Mouse (Mus musculus): ENCODE measurements at regions not wholly inside any gene's neighbourhood (a gene's known extent, or its start where the extent isn't known, plus 50 kb on each side); places are given as distances from the start of the nearest gene placed in this dataset.
A peak's percentile ranks its signal among the peaks of the same experiment; 100 is the strongest.

GRCm38 (mm10) chr4:29034406-29034805 lies 221.5 kb downstream of the Epha7 start:
- DNase-seq, result no peak

GRCm38 (mm10) chr4:29039993-29040392 lies 227.1 kb downstream of the Epha7 start:
- DNase-seq, result no peak

DNA sequence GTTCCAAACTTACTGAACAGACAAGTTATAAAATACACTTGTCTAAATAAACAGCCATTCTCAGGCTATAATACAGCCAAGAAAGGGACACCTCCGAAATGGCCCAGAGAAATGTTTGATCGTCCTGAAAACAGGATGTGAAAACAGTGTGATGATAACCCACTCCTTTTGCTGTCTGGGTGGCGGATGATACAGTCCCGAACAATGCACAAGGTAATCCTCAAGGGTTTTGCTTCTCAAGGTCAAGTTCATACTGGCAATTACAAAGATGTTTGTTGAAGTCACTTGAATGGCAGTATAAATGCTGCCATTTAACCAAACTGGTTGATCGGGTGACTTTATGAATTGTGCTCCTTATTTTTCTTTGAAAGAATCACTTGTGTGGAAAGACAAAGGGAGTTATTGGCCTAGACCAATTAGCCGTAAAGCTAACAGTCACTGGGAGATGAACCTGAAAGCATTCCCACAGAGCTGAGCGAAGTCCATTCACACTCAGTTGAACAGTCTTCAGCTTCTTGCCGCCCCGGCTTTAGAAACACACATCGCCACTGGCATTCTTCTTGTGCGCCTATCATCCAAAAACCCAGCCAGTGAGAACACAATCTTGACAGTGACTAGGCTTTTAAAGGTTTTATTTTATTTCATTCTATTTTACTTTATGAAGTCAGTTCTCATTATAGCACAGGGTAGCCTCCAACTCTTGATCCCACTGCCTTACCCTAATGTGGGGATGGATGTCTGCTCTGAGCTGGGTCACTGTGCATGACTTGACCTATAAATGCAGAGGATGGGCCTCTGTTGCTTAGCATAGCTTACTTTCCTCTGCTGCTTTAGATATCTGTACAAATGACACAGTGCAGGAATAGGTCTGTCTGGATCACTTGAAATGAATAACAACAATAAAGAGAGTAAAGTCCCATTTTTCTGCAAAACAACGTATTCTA lies 256.0 kb downstream of the Epha7 start:
- peak in 1 of 2 experiments; percentile 15 for DNase-seq

DNA sequence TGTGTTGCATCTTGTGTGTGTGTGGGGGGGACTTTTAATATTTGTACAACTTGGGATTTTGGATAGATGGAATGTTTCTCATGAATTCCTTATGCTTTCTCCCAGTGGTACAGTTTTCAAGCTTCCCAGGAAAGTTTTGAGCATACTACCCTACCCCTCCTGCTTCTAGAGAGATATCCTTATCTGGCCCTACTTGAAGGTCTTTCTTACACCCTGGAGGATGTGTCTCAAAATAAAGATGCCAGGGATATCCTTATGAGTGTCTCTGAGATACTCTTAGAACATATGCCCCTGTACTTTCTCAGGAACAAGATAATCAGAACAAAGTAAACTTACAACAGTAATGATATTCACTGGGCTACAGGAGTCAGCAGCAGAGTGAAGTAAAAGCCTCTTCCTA lies 261.3 kb downstream of the Epha7 start:
- no peak for DNase-seq

DNA sequence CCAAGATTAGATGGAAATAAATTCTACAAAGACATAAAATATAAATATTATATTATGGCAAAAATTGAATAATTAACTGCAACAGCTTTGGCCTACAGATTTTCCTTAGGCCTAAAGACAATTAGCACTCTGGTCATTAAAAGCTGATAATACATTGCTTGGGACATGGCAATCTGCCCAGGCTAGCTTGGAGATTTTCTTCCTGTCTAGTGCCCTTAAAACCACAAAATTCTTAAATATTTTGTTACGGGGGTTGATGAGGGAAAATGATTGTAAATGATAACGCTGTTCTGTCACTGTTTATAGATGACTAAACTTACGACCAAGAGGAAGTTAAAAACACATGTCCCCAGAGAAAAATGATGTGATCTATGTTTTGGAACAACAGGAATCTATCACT lies 261.9 kb downstream of the Epha7 start:
- DNase-seq, result peak in 1 of 2 experiments; percentile 32

GRCm38 (mm10) chr4:29076683-29077082 lies 263.8 kb downstream of the Epha7 start:
- DNase-seq, result no peak

- no peak for DNase-seq
Measured at GRCm38 (mm10) chr4:29078391-29078790, 265.5 kb downstream of the Epha7 start.

DNA sequence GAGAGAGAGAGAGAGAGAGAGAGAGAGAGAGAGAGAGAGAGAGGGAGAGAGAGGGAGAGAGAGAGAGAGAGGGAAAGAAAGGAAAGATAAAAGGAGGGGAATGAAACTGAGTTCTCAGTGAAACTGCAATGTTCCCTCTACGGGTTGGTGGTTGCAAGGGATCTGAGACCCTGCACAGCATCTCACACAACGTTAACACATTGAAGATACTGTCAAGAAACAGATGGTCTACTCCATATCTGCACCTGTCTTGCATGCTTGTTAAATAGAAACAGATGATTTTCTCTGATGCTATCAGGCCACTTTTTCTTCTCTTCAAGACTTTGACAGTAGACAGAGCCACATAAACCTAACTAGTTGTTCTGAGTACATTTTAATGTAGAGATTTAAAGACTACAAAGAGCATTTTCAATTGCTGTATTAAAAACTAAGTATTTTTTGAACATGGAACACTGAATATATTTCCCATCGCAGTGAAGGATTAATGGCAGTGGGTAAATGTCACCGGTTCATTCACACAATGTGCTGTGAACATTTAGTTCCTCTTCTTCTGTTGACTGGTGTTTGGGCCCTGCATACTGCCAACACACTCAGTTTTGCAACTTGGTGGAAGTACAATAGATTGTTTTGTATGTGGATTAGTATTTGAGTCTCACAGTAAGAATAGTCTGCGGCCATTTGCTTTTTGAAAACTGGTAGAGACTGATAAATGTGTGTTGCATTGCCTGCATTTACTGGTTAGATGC lies 270.8 kb downstream of the Epha7 start:
- DNase-seq, result no peak

DNA sequence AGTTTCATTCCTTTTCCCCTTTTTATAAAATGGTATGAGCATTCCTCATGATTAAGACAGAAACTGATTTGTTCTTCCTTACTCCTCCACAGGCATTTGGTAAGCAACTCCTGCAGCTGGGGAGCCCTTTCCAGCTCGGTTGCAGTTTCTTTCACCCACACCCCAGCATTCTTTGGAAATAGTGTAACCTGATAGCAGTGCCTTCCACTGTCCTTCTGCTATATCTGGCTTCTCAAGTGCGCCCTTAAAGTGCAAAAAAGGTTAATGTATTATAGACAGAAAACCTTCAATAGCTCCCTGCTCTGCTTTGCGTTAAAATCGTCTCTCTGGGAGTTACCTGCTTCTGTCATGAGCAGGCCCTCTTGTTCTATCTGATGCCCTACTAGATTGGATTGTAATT lies 278.0 kb downstream of the Epha7 start:
- DNase-seq, result no peak

- DNase-seq, result no peak
Measured at GRCm38 (mm10) chr4:29091495-29092211, 278.7 kb downstream of the Epha7 start.

DNA sequence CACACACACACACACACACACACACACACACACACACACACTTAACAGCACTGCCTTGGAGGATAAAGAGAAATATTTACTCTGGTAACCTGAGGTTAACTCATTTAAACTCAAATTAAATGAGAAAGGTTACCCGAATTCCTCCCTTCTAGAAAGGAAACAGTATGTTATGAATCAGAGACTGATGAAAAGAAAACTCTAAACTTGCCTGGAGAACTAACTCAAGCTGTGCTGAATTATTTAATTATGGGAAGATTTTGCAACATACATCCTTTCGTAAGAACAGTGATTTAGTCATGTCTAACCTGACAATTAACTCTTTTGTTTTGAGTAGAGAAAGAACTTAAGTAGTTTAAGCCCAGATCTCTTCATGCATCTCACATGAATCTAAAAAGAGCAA lies 289.4 kb downstream of the Epha7 start:
- no peak for DNase-seq

GRCm38 (mm10) chr4:29103414-29103813 lies 290.5 kb downstream of the Epha7 start:
- no peak for DNase-seq

DNA sequence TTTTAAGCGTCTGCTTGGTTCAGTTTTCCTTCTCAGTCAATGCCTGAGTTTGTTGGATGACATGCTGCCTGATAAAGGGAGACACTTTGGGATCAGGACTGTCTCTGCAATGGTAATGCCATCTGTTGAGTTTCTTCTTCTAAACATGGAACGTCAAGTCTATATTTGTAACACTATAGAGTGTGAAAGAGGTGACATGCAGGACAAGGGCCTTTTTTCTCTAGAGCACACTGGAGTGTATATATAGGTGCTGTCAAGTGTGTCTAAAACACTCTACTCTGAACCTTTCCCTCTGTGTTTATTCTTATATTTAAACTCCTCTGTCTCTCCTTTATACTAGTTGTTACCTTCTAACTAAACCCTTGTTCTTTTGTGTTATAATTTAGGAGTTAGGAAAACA lies 299.6 kb downstream of the Epha7 start:
- no peak for DNase-seq

DNA sequence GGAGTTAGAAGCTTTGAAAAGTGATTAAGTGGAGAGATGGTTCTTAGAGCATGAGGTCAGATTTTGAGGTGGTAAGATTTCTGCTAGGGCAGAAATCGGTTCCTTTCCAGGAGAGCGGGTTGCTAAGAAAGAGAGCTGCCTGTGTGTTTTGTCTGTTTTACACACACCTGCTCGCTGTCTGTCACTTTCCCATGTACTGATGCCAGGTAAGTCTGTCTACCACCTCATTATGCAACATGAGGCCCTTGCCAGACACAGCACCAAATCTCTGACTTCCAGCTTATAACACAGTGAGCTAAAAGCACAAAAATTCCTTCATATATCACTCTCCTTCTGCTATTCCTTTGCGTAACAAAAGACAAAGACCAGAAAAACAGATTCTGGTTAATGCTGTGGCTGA lies 304.1 kb downstream of the Epha7 start:
- DNase-seq, result no peak

GRCm38 (mm10) chr4:29117926-29118325 lies 305.0 kb downstream of the Epha7 start:
- DNase-seq, result no peak

DNA sequence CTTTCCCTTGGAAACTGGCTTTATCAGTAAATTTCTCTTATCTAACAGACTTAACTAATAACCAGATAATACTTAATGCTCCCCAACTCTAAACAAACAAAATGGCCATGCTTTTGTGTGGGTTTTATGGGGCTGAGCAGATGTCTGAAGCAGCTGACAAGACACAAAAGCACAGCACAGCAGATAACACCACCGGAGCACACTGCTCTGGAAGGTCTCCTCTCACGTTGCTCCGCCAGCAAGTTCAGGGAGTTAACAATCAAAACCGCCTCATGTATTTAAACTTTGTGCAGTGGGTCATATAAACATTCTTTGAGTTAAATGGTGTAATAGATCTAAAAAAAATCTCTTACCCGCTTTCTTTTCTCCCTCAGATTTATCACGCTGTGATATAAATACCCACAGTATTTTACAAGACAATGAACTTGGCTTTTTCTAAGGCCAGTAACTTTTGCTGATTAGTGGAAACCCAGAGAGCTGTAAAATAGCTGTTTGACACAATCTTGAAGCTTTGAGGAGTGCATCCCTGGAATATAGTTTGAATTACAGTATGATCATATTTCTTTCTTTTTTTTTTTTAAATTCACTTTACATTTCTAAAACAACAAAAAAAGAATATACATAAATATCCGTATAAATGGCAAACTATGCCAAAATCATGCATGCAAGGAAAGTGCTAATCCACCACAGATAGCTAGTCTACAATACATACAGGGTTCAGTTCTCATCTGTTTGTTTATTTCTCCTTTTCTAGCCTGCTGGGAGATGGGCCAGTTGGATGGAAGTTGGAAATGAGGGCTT lies 305.9 kb downstream of the Epha7 start:
- no peak for DNase-seq

- DNase-seq, result no peak
Measured at GRCm38 (mm10) chr4:29119480-29120153, 306.7 kb downstream of the Epha7 start.

DNA sequence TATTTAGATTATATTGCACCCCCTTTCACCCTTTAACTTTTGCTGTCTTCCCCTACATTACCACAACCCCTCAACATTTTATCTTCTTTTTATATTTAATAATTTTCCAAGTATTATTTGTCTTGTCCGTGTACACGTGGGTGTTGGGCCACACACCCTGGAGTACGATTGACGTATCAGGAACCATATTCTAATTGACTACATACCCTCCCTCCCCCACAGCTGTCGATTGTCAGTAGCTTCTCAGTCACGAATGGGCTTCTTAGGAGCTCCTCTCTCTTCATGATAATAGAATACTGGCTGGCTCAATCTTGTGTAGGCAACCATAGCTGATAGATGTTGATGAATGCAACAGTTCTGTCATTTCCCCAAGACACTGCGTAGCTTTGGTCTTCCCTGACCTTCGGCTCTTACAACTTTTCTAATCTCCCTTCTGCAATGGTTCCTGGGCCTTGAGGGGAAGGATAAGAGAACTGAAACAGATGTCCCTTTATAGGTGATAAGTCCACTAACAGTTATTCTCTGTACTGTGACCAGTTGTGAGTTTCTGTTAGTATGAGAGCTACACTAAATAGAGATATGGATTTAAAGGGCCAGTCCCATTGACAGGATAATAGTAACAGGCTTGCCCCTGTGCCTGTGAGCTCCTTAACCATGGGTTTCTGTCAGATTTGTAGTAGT lies 310.9 kb downstream of the Epha7 start:
- no peak for DNase-seq

- DNase-seq, result no peak
Measured at GRCm38 (mm10) chr4:29130485-29130884, 317.6 kb downstream of the Epha7 start.

- no peak for DNase-seq
Measured at GRCm38 (mm10) chr4:29133404-29134307, 320.7 kb downstream of the Epha7 start.
